Mouse (Mus musculus): ENCODE results near the gene Odf4.

Gene Odf4

DNA sequence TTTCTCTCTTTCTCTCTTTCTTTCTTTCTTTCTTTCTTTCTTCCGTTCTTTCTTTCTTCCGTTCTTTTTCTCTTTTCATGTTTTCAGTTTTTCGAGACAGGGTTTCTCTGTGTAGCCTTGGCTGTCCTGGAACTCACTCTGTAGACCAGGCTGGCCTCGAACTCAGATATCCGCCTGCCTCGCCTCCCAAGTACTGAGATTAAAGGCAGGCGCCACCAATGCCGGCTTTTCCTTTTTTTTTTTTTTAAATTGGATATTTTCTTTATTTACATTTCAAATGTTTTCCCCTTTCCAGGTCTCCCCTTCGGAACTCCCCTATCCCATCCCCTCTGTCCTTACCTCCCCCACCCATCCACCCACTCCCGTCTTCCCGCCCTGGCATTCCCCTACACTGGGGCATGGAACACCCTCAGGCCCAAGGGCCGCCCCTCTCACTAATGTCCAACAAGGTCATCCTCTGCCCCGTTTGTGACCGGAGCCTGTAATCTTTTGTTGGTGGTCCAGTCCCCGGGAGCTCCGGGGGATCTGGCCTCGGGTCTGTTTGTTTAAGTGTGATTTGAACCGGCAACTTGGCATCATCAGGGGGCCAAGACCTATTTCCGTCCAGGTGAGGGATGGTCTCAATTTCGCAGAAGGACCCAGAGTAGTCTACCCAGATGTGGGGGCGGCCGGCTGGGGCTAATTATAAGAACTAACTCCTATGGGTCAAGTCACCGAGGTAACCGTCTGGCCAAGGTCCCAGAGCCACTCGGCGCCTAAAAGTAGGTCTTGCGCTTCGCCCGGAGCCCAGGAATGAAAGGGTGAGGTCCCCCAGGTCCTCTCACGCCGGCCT is 26.1 kb downstream of the Odf4 start:
- POLR2A ChIA-PET: interaction anchor here in 2 of 4 experiments (0.8 to 1.8 kb wide), 6 partner anchors 23 to 571 kb away, joined by 3 to 10 read pairs (median 3); partner anchors contain the start of gene Myh10 (in 1 of the 2)
- CTCF ChIA-PET: no interaction called here

DNA sequence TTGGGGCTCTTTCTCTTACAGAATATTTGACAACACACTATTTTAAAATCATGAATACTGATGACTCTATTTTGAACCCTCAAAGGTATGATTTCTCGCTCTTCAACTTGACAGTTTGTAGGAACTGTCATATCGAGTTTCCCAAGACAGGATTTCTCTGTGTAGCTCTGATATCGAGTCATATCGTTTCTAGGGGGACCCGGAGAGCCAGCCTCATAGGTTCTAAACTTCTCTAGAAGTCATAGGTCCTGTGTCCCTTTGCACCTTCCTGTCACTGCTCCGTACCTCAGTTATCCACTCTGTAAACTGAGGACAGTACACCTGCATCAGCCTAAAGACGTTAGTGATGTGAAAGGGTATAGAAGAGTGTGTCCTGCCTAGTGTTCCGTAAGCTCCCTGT is 27.1 kb downstream of the Odf4 start:
- POLR2A ChIA-PET: interaction anchor here in 2 of 4 experiments (1.0 to 2.5 kb wide), 7 partner anchors 11 to 221 kb away, joined by 3 to 10 read pairs (median 4); partner anchors contain the start of genes Arhgef15 (in 1 of the 2) and Rnf222 (in 1 of the 2)
- CTCF ChIA-PET: interaction anchor here in 1 of 4 experiments (1.6 kb wide), 1 partner anchor 136 kb away, joined by 6 read pairs; no protein-coding TSS in a partner anchor

DNA sequence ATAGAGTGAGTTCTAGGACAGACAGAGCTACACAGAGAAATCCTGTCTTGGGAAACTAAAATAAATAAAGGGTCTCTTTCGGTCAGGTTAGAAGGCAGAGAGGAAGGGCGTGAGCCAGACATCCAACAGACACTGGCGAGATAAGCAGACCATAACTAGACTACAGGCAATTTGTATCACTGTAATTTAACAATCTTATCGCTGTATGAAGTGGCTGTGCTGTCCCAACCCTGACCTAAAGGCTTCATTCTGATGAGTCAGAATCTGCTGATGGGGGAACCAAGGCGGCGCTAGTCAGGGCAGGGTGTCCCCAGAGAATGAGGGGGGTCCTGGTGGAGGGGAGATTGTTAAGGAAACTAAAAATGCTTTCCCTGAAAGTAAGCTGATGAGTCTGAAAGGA is 28.1 kb downstream of the Odf4 start:
- CTCF ChIA-PET: interaction anchor here (0.6 to 2.1 kb wide), 30 partner anchors 10 to 522 kb away, joined by 3 to 16 read pairs (median 4); partner anchors contain the start of genes 9130213A22Rik (in 1 of the 4), Arhgef15 (in 1 of the 4), Ccdc42 (in 1 of the 4) and Ndel1 (in 1 of the 4)

DNA sequence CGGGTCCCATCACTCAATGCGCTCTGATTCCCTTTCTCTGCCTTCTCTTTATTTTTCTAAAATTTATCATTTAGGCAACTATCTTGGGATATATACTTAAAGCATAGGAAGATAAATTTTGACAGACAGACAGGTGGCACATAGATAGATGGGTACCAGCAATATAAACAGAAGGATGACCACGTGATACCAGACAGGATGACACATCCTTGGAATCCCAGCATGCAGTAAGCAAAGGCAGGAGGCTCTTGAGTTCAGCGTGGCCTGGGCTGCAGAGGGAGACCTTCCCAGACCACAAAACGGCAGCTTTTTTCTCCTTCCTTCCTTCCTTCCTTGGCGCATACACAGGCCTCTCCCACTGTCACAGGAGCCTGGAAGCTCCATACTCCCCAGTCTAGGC is 29.0 kb downstream of the Odf4 start:
- CTCF ChIA-PET: interaction anchor here (0.6 to 2.1 kb wide), 22 partner anchors 9 to 490 kb away, joined by 3 to 16 read pairs (median 6); partner anchors contain the start of genes 9130213A22Rik (in 1 of the 4) and Slc25a35 (in 1 of the 4)
- POLR2A ChIA-PET: interaction anchor here in 3 of 4 experiments (0.7 to 2.5 kb wide), 21 partner anchors 9 to 214 kb away, joined by 3 to 9 read pairs (median 4); partner anchors contain the start of genes Arhgef15 (in 1 of the 3) and Rnf222 (in 1 of the 3)

More for the DNA sequence above, 28.1 kb downstream of the Odf4 start:
- POLR2A ChIA-PET: interaction anchor here in 3 of 4 experiments (0.6 to 2.5 kb wide), 33 partner anchors 9 to 222 kb away, joined by 3 to 10 read pairs (median 3); partner anchors contain the start of genes Arhgef15 (in 1 of the 3), Rnf222 (in 1 of the 3) and Slc25a35 (in 1 of the 3)

DNA sequence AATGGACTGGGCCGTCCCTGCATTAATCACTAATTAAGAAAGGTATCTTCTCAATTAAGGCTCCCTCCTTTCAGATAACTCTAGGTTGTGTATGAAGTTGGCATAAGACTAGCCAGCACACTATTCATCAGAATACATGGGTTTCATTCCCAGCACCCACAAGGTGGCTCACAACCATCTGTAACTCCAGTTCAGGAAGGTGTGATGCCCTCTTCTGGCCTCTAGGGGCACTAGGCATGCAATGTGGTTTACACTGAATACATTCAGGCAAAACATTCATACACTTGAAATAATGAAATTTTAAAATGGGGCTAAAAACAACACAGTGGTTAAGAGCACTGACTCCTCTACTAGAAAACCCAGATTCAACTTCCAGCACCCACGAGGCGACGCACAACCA is 29.8 kb downstream of the Odf4 start:
- CTCF ChIA-PET: no interaction called here

DNA sequence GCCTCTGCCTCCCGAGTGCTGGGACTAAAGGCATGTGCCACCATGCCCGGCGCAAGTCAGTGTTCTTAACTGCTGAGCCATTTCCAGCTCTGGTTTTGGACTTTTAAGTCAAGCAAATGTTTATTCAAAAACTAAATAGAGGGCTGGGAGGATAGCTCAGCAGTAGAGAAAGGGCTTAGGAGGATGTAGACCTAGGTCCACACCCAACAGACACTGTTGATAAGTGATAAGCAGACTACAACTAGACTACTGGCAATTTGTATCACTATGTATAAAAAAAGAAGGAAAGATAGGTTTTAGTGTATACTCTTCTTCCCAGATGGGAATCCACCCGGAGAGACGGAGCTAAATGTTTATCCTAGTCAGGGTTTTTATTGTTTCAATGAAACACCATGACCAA is 30.6 kb downstream of the Odf4 start:
- ChIA-PET CTCF (interaction anchor here in 2 of 4 experiments (0.6 to 1.2 kb wide), 4 partner anchors 13 to 171 kb away, joined by 3 to 7 read pairs (median 3); no protein-coding TSS in a partner anchor), POLR2A (interaction anchor here in 1 of 4 experiments (1.5 kb wide), 1 partner anchor 8 kb away, joined by 4 read pairs; no protein-coding TSS in a partner anchor)

More for the DNA sequence above, 29.8 kb downstream of the Odf4 start:
- POLR2A ChIA-PET: no interaction called here

DNA sequence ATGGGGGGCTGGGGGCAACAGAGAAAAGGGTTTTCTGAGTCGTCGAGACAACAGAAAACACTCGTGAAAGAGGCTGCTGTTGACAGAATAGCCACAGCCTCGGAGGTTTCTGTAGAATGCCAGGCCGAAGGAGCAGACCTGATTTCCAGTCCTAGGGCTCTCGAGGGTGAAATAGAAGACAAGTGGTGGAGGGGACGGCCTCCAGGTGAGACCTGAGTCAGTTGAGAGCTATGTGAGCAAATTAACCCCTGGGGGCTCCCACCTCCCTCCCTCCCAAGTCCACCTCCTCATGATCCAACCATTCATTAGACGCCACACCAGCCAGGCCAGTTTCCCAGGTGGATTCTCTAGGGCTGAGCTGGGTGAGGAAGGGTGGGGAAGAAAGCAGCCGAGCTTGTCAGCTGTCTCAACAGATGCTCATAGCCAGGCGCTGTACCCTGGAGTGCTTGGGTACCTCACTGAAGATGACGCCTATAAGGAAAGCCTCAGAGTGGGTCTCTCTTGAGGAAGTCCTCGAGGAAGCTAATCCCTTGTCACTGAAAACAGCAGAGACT is 32.9 kb downstream of the Odf4 start:
- CTCF ChIA-PET: interaction anchor here in 1 of 4 experiments (0.8 kb wide), 1 partner anchor 89 kb away, joined by 3 read pairs; no protein-coding TSS in a partner anchor
- POLR2A ChIA-PET: interaction anchor here (0.8 to 8.4 kb wide), 10 partner anchors 9 to 119 kb away, joined by 3 to 75 read pairs (median 4); no protein-coding TSS in a partner anchor

DNA sequence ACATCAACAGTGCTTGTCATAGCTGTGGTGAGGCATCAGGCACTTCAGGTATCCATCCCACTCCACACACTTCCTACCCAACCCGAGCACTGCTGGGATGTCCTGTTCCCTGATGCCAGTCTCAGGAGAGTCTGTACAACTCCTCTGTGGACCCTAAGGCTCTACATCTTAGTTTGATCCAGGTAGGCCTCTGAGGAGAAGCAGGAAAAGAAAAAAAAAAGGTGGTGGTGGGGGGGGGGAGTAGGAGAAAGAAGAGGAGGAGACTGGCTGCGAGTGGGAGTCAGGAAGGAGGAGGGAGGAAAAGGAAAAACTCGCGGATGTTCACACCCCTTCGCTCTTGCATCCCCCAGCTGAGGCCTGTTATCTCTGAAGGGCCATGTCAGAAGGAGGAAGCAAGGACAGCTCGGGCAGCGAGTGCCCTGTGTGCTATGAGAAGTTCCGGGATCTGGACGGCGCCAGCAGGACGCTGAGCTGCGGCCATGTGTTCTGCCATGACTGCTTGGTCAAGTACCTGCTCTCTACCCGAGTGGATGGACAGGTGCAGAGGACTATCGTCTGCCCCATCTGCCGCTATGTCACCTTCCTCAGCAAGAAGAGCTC is 34.5 kb downstream of the Odf4 start:
- POLR2A ChIA-PET: interaction anchor here (0.7 to 8.4 kb wide), 17 partner anchors 8 to 201 kb away, joined by 3 to 75 read pairs (median 4); partner anchors contain the start of genes Myh10 (in 1 of the 4) and Ndel1 (in 1 of the 4)
- CTCF ChIA-PET: interaction anchor here in 3 of 4 experiments (0.5 to 2.0 kb wide), 7 partner anchors 13 to 361 kb away, joined by 3 to 9 read pairs (median 3); partner anchors contain the start of gene Slc25a35 (in 1 of the 3)

DNA sequence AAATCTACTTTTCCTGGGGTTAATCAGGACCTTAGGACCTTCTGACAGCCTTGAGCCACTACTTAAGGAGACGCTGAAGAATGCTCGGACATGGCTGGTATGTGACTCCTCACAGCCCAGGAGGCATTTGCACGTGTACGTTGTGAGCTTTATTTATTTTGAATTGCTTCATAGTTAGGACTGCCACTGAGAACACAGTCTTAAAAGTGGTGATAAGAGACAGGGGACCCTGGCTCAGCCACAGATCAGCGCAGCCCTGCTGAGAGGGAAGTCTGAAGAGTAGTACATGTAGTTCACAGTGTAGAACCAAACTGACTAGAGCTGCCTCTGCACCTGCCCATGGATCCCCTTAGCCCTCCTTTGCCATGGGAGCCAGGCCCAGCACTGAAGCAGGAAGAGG is 35.1 kb downstream of the Odf4 start:
- CTCF ChIA-PET: interaction anchor here in 2 of 4 experiments (0.5 to 2.0 kb wide), 4 partner anchors 13 to 76 kb away, joined by 3 to 9 read pairs (median 3); partner anchors contain the start of gene Slc25a35 (in 1 of the 2)
- POLR2A ChIA-PET: interaction anchor here (0.7 to 8.4 kb wide), 16 partner anchors 8 to 200 kb away, joined by 3 to 75 read pairs (median 4); partner anchors contain the start of genes Myh10 (in 1 of the 4) and Ndel1 (in 1 of the 4)

DNA sequence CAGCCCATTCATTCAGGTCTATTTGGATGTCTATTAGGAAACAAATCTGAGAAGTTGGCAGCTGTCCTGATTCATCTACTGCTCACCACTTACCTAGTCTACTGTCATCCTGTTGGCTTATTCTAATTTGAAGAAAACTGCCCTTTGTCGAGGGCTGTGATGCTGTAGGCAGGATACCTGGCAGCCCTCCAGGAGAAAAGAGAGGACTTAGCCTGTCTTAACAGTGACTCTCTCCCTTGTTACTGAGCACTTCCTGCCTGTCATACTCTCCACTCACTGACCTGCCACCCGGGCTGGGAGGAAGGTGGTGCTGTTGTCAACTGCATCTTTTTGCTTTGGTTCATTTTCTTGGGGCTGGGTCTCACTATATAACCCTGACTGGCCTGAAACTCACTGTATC is 36.3 kb downstream of the Odf4 start:
- ChIA-PET POLR2A (interaction anchor here in 3 of 4 experiments (1.1 to 8.4 kb wide), 6 partner anchors 13 to 19 kb away, joined by 3 to 75 read pairs (median 5); partner anchors contain the start of gene Ndel1 (in 1 of the 3)), CTCF (no interaction called here)

DNA sequence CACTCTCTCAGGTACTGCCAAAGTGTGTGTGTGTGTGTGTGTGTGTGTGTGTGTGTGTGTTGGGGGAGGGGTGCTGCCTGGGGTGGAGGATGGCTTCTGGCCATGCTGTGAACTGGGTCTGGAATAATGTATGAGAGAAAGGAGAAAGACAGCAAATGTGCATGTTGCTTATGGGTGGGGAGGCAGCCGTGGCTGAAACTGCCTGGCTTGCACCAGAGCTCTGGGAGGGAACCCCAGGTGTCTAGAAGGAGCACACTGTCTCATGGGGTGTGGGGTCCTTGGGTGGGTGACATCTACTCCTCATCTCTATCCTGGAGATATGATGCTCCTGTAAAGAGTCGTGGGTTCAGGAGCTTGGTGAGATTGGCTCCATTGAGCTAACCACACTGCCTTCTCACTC is 38.2 kb downstream of the Odf4 start:
- ChIA-PET POLR2A (interaction anchor here in 2 of 4 experiments (0.6 to 8.4 kb wide), 4 partner anchors 9 to 36 kb away, joined by 3 to 75 read pairs (median 6); no protein-coding TSS in a partner anchor), CTCF (interaction anchor here in 3 of 4 experiments (0.6 to 1.6 kb wide), 6 partner anchors 10 to 115 kb away, joined by 3 to 6 read pairs (median 4); no protein-coding TSS in a partner anchor)

DNA sequence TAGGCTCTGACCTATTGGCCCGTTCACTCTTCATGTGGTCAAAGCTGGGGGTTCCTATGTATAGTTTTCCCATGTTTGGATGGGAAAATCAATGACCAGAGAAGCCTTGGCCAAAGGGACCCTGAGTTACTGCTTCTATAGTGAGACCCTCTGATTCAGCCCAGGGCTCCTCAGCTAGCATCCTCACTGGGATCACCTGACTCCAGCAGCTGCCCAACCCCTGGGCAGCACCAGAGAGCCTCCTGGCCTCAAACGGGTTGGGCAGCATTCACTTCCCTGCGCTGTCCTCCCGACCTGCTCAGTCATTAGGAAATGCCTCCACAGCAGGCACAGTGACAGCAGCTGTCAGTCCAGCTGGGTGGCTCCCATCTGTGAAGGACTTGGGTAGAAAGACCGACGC is 38.6 kb downstream of the Odf4 start, which contains the start of gene Rnf222:
TSS of gene Rnf222 (plus strand) at position 301 of the 400 bp plus-strand sequence.
- POLR2A ChIA-PET: interaction anchor here in 2 of 4 experiments (0.6 to 8.4 kb wide), 7 partner anchors 9 to 185 kb away, joined by 3 to 75 read pairs (median 4); partner anchors contain the start of gene Ndel1 (in 1 of the 2)

DNA sequence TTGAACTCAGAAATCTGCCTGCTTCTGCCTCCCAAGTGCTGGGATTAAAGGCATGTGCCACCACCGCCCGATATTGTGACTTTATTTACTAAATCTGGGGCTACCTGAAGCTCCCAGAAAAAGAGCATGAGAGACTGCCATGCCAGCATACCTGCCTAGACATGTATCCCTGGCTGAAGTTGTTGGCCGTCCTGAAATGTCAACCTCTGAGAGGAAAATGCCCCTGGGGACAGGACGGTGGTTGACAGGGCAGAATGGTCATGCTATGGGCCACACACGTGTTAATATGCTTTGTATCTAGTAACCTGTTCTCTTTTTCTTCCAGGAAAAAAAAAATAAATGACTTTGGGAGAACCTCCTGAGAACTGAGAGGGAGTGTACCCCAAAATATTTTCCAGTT is 40.8 kb downstream of the Odf4 start:
- ChIA-PET CTCF (interaction anchor here in 3 of 4 experiments (0.6 to 2.1 kb wide), 3 partner anchors 11 to 228 kb away, joined by 3 to 8 read pairs (median 3); no protein-coding TSS in a partner anchor), POLR2A (interaction anchor here in 2 of 4 experiments (1.0 to 2.1 kb wide), 5 partner anchors 11 to 32 kb away, joined by 3 to 9 read pairs (median 3); no protein-coding TSS in a partner anchor)

More for the DNA sequence above, 38.6 kb downstream of the Odf4 start, which contains the start of gene Rnf222:
- CTCF ChIA-PET: interaction anchor here in 3 of 4 experiments (0.5 to 1.6 kb wide), 4 partner anchors 13 to 530 kb away, joined by 4 to 6 read pairs (median 4); no protein-coding TSS in a partner anchor

DNA sequence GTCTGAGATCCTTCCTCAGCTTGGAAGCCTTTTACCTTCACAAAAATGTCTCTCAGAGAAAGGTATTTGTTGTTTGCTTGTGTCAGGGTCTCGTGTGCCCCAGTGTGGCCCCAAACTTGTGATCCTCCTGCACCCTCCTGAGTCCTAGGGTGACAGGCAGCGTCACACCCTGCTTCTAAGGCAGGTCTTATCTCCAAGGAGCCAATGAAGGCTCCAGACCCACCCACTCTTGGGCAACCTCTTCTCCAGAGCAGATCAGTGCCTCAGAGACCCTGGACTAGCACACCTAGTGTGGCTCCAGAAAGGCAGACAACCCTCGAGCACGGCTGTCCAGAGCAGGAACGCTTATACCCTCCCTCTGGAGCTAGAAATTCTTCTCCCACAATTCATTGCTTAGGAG is 42.5 kb downstream of the Odf4 start:
- POLR2A ChIA-PET: interaction anchor here in 2 of 4 experiments (0.6 to 3.6 kb wide), 7 partner anchors 8 to 103 kb away, joined by 3 to 18 read pairs (median 5); partner anchors contain the start of gene Ndel1 (in 1 of the 2)
- CTCF ChIA-PET: interaction anchor here in 1 of 4 experiments (1.1 kb wide), 1 partner anchor 14 kb away, joined by 5 read pairs; no protein-coding TSS in a partner anchor

DNA sequence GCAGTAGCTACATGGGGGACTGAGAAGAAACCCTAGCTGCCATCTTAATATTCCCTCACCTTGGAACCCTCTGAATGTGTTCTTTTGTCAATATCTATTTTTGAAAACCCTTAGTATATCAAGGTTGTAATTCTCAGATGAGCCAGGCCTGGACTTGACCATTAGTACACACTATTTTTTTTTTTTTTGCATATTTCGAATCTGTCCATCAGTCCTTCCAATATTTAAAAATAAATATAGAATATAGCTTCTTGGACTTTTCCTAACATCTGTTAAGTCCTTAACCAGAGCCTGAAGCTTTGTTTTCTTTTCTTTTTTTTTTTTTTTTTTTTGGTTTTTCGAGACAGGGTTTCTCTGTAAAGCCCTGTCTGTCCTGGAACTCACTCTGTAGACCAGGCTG is 43.0 kb downstream of the Odf4 start:
- POLR2A ChIA-PET: interaction anchor here (0.6 to 3.6 kb wide), 15 partner anchors 9 to 213 kb away, joined by 3 to 18 read pairs (median 4); partner anchors contain the start of gene Ndel1 (in 2 of the 4)

DNA sequence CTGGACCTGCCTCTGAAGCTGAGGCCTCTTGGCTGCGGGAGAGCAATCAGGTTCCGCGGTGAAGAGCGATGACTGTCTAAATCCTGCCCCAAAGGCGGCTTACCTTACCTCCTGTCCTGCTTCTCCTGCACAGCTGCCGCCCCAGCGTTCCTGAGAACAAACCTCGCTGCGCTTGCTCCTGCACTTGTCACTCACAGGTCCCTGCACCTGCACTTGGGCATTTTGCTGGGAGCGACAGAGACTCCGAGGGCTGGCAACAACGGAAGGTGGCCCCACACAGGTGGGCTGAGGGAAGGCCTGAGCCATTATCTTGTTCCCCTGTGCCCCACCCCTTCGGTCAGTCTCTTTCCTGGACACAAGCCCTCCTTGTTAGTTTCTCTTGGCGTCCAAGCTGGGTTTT is 44.8 kb downstream of the Odf4 start:
- ChIA-PET CTCF (interaction anchor here in 2 of 4 experiments (0.8 to 1.0 kb wide), 2 partner anchors 9 to 397 kb away, joined by 4 read pairs; no protein-coding TSS in a partner anchor), POLR2A (interaction anchor here in 3 of 4 experiments (0.6 to 3.6 kb wide), 13 partner anchors 10 to 664 kb away, joined by 3 to 18 read pairs (median 5); partner anchors contain the start of genes Arhgef15 (in 1 of the 3) and Ndel1 (in 1 of the 3))

More for the DNA sequence above, 43.0 kb downstream of the Odf4 start:
- CTCF ChIA-PET: interaction anchor here in 3 of 4 experiments (0.6 to 1.2 kb wide), 5 partner anchors 9 to 339 kb away, joined by 4 to 7 read pairs (median 5); no protein-coding TSS in a partner anchor
